Mouse (Mus musculus): ENCODE measurements around the gene Gm10375.
"Not testable (repeated sequence)": the region's sequence is repeated elsewhere in the genome, so short reads cannot be mapped to it uniquely, and the experiment has no call there.

Gene Gm10375

DNA sequence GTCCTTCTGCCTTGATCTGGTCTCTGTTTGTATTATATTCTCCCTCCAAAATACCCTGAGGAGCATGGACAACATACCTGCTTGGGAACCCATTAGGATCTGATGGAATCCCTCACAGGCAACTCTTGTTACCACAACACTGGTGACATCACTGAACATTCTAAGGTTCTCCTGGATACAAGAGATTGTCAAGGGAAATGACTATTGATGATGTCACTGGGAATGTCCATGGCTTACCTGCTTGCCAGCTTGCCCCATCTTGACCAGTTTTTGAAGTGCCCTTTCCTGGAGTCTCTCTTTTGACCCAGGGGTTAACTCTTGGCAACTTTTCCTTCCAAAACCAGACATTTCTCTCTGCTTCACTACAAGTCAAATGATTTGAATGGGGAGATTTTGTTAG is at the start of gene Gm10375:
TSS of gene Gm10375 (minus strand) at position 101 of the 400 bp plus-strand sequence.
- DNase-seq (ENCODE audit: low spot score in 2 of 2) = not testable (repeated sequence)

DNA sequence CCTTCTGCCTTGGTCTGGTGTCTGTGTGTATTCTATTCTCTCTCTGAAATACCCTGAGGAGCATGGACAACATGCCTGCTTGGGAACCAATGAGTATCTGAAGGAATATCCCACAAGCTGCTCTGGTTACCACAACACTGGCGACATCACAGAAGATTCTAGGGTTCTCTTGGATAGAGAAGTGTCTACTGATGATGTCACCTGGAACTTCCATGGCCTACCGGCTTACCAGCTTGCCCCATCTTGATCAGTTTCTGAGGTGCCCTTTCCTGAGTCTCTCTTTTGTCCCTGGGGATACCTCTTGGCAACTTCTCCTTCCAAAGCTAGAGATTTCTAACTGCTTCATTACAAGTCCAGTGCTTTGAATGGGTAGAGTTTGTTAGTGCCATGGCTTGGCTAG is 28.8 kb downstream of the Gm10375 start, which contains the start of gene Gm17654:
TSS of gene Gm17654 (minus strand) at position 101 of the 400 bp plus-strand sequence.
- not testable (repeated sequence) for DNase-seq (ENCODE audit: low spot score in 2 of 2)

DNA sequence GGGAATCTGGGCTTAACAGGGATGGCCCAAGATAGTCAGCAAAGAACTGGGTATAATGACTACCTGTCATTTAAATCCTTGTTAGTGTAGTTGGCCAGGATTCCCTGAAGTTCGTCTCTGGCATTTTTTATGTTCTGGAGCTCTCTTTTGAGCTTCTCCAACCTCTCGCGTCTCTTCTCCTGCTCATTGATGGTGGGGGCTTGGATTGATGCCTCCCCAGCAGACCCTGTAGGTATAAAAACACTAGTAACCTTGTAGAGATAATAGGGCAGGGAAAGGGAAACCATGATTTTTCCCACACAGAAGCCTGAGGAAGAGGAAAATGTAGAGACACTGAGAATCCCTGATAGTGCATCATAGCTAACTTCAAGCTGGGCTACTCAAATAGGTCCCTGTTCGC is 29.8 kb downstream of the Gm10375 start:
- not testable (repeated sequence) for DNase-seq (ENCODE audit: low spot score in 2 of 2)

Measured in urinary bladder, postnatal 36 days (tissue).